ENCODE assay signal across 8 mouse cellular contexts in genomic region chr2:122377215-122377674, GRCm38 (mm10). TPM values are rescaled to one million over a fixed set of nuclear protein-coding genes. Genes with fewer than 3 reads are reported as not detected.
A peak's percentile ranks its signal among the peaks of the same experiment; 100 is the strongest.
DNase-seq lines count a peak whose midpoint lies in the region; ATAC-seq and TF ChIP-seq lines count a peak whose summit lies in the region.

No protein-coding gene starts in this region.

- under 1% methylated on average over 28 of the region's 28 CpGs for WGBS in heart, embryonic 15.5 days
- under 1% methylated on average over 28 of the region's 28 CpGs for WGBS in liver, embryonic 14.5 days (ENCODE audit: insufficient replicate concordance)
- WGBS in neural tube, embryonic 11.5 days = under 1% methylated on average over 28 of the region's 28 CpGs
- WGBS in stomach, postnatal 0 days = under 1% methylated on average over 28 of the region's 28 CpGs

- no peaks in the 10 kb centered on the region for H3K9me3 ChIP-seq in heart, embryonic 15.5 days (replicated peaks)
- H3K9me3 ChIP-seq in liver, embryonic 14.5 days (ENCODE audit: control insufficient read depth, low read length) = no peaks in the 10 kb centered on the region
- H3K9me3 ChIP-seq in neural tube, embryonic 11.5 days (ENCODE audit: control insufficient read depth, low read length) = no peaks in the 10 kb centered on the region
- no peaks in the 10 kb centered on the region for H3K9me3 ChIP-seq in stomach, postnatal 0 days (ENCODE audit: control insufficient read depth, low read length)

- H3K36me3 ChIP-seq in heart, embryonic 15.5 days = no peaks in the 10 kb centered on the region
- no peaks in the 10 kb centered on the region for H3K36me3 ChIP-seq in liver, embryonic 14.5 days (replicated peaks; ENCODE audit: control insufficient read depth, insufficient read depth, low read depth)
- no peaks in the 10 kb centered on the region for H3K36me3 ChIP-seq in neural tube, embryonic 11.5 days (ENCODE audit: control insufficient read depth, insufficient read depth, low read length)
- H3K36me3 ChIP-seq in stomach, postnatal 0 days (ENCODE audit: control insufficient read depth, insufficient read depth, low read length) = no peaks in the 10 kb centered on the region

- H3K9ac ChIP-seq in heart, embryonic 15.5 days = peak overlapping the region; percentile 67
- H3K9ac ChIP-seq in liver, embryonic 14.5 days (replicated peaks) = peak overlapping the region; percentile 88
- H3K9ac ChIP-seq in neural tube, embryonic 11.5 days (ENCODE audit: low read length) = peak overlapping the region; percentile 79
- peak overlapping the region; percentile 63 for H3K9ac ChIP-seq in stomach, postnatal 0 days (ENCODE audit: low read length)

- peak overlapping the region; percentile 81; the same call in 1 of the 2 replicates for H3K27ac ChIP-seq in brown adipose tissue, adult 24 weeks (replicated peaks; ENCODE audit: low read depth, low read length)
- H3K27ac ChIP-seq in heart, embryonic 15.5 days = peak overlapping the region; percentile 92
- peak overlapping the region; percentile 75 for H3K27ac ChIP-seq in liver, embryonic 14.5 days
- peak overlapping the region; percentile 75; the same call in 1 of the 2 replicates for H3K27ac ChIP-seq in neural tube, embryonic 11.5 days (ENCODE audit: low read depth, low read length)
- peak overlapping the region; percentile 88 for H3K27ac ChIP-seq in stomach, postnatal 0 days (replicated peaks)

- DNase-seq in CD4-positive, CD25-positive, alpha-beta regulatory T cell, adult 2 months (ENCODE audit: low read depth, low spot score) = peak; percentile 98
- DNase-seq in fibroblast of lung, adult 2 months (ENCODE audit: low read depth) = peak; percentile 88
- peak; percentile 98 to 99 for DNase-seq in kidney, postnatal 25 days
- DNase-seq in liver, embryonic 14.5 days (ENCODE audit: low read depth in 3 of 3, low spot score in 3 of 3) = peak; percentile 93 to 94 (median 94)
- peak; percentile 95 for DNase-seq in neural tube, embryonic 11.5 days (ENCODE audit: low spot score)
- peak; percentile 95 for DNase-seq in stomach, postnatal 0 days (ENCODE audit: low spot score)

- peak overlapping the region; percentile 77 for H3K4me3 ChIP-seq in brown adipose tissue, adult 24 weeks (ENCODE audit: insufficient read depth, low read depth, low read length)
- H3K4me3 ChIP-seq in heart, embryonic 15.5 days = peak overlapping the region; percentile 73
- H3K4me3 ChIP-seq in liver, embryonic 14.5 days (ENCODE audit: insufficient read depth in 1 of 2, low read depth in 2 of 2, low read length in 2 of 2) = peak overlapping the region; percentile 79 to 100
- H3K4me3 ChIP-seq in neural tube, embryonic 11.5 days (ENCODE audit: low read depth, low read length) = peak overlapping the region; percentile 63
- peak overlapping the region; percentile 58 for H3K4me3 ChIP-seq in stomach, postnatal 0 days (ENCODE audit: low read depth, low read length)

- peaks cover 12% of the 10 kb centered on the region for H3K4me1 ChIP-seq in brown adipose tissue, adult 24 weeks (ENCODE audit: control insufficient read depth, insufficient read depth, insufficient read length, low read length)
- peaks cover 12% of the 10 kb centered on the region for H3K4me1 ChIP-seq in heart, embryonic 15.5 days (replicated peaks)
- H3K4me1 ChIP-seq in liver, embryonic 14.5 days (replicated peaks; ENCODE audit: control insufficient read depth in 2 of 2, insufficient read depth in 2 of 2, low read length in 1 of 2) = peaks cover 2 to 12% of the 10 kb centered on the region in 2 experiments; a peak in 3 of 4 replicates
- no peaks in the 10 kb centered on the region; the same call in 1 of the 2 replicates for H3K4me1 ChIP-seq in neural tube, embryonic 11.5 days (ENCODE audit: control insufficient read depth, insufficient read depth, low read length)
- H3K4me1 ChIP-seq in stomach, postnatal 0 days (replicated peaks; ENCODE audit: control insufficient read depth, insufficient read depth) = no peaks in the 10 kb centered on the region

- peak; percentile 88 for ATAC-seq in heart, embryonic 15.5 days (replicated peaks; ENCODE audit: insufficient number of reproducible peaks, insufficient read depth, low FRiP score, low read depth)
- ATAC-seq in liver, embryonic 14.5 days (ENCODE audit: insufficient read depth) = peak; percentile 85
- ATAC-seq in neural tube, embryonic 11.5 days (ENCODE audit: insufficient read depth, low FRiP score, low TSS enrichment) = peak; percentile 86
- ATAC-seq in stomach, postnatal 0 days (ENCODE audit: low FRiP score, low TSS enrichment) = peak; percentile 90

- H3K4me2 ChIP-seq in heart, embryonic 15.5 days = peak overlapping the region; percentile 60
- H3K4me2 ChIP-seq in liver, embryonic 14.5 days (ENCODE audit: low read depth) = peak overlapping the region; percentile 87
- H3K4me2 ChIP-seq in neural tube, embryonic 11.5 days (ENCODE audit: low read depth) = peak overlapping the region; percentile 45
- H3K4me2 ChIP-seq in stomach, postnatal 0 days (replicated peaks; ENCODE audit: low read depth) = peak overlapping the region; percentile 49

- H3K27me3 ChIP-seq in heart, embryonic 15.5 days = no peaks in the 10 kb centered on the region
- no peaks in the 10 kb centered on the region for H3K27me3 ChIP-seq in liver, embryonic 14.5 days (ENCODE audit: control insufficient read depth, insufficient read depth, low read length)
- no peaks in the 10 kb centered on the region for H3K27me3 ChIP-seq in neural tube, embryonic 11.5 days (ENCODE audit: control insufficient read depth, insufficient read depth, low read length)
- no peaks in the 10 kb centered on the region for H3K27me3 ChIP-seq in stomach, postnatal 0 days (ENCODE audit: control insufficient read depth, insufficient read depth, low read length)

- no peak for TF ChIP-seq CTCF in liver, embryonic 14.5 days (IDR thresholded peaks at IDR 0.05; ENCODE audit: low read depth)
- no peak for TF ChIP-seq CTCF in stomach, postnatal 0 days (IDR thresholded peaks at IDR 0.05; ENCODE audit: low read depth)

- TF ChIP-seq EP300 in liver, embryonic 14.5 days (IDR thresholded peaks at IDR 0.05; ENCODE audit: low read depth) = 0 out of 2 replicates have a peak, but pooled peaks have one; percentile 7
- TF ChIP-seq EP300 in stomach, postnatal 0 days (optimal IDR thresholded peaks at IDR 0.05) = no peak

RNA-seq across cellular contexts. Expression of gene Shf, which starts 8.3 kb away (rescaled TPM):
- polyA plus RNA-seq in brown adipose tissue, adult 24 weeks (2012; ENCODE audit: insufficient read depth, insufficient read length, missing spikeins) = 3.1 and 4.5 TPM in 2 replicates
- polyA plus RNA-seq in heart, embryonic 15.5 days (2015; fragmentation: Nextera tagmentation; extraction: Ambion mirVana) = 2.0 and 2.7 TPM in 2 replicates
- polyA plus RNA-seq in liver, embryonic 14.5 days (2012; rRNA removed) = 4.4 and 7.1 TPM in 2 replicates
- 1.6 and 1.8 TPM in 2 replicates for polyA plus RNA-seq in liver, embryonic 14.5 days (2014; fragmentation: Nextera tagmentation; extraction: Ambion mirVana)
- polyA plus RNA-seq in neural tube, embryonic 11.5 days (2014; fragmentation: Nextera tagmentation; extraction: Ambion mirVana) = 12.9 and 13.8 TPM in 2 replicates
- 1.6 and 1.7 TPM in 2 replicates for polyA plus RNA-seq in stomach, postnatal 0 days (2015; fragmentation: Nextera tagmentation; extraction: Ambion mirVana)

RNA-seq across cellular contexts. Expression of gene Slc28a2, which starts 49.0 kb away (rescaled TPM):
- polyA plus RNA-seq in brown adipose tissue, adult 24 weeks (2012; ENCODE audit: insufficient read depth, insufficient read length, missing spikeins) = 6.6 and 15.1 TPM in 2 replicates
- polyA plus RNA-seq in heart, embryonic 15.5 days (2015; fragmentation: Nextera tagmentation; extraction: Ambion mirVana) = 1.4 and 1.6 TPM in 2 replicates
- polyA plus RNA-seq in liver, embryonic 14.5 days (2012; rRNA removed) = 0.31 and 0.45 TPM in 2 replicates
- 0.77 and 0.86 TPM in 2 replicates for polyA plus RNA-seq in liver, embryonic 14.5 days (2014; fragmentation: Nextera tagmentation; extraction: Ambion mirVana)
- polyA plus RNA-seq in neural tube, embryonic 11.5 days (2014; fragmentation: Nextera tagmentation; extraction: Ambion mirVana) = 0.13 TPM in 1 of 2 replicates, not detected in the other
- 10.6 and 12.9 TPM in 2 replicates for polyA plus RNA-seq in stomach, postnatal 0 days (2015; fragmentation: Nextera tagmentation; extraction: Ambion mirVana)

Comparison
In these comparisons a context has a peak if more than half of its experiments do, and no peak if none do; other contexts are left out.
1. Peak in every context shown above with its lines: DNase-seq, ATAC-seq, H3K4me3 ChIP-seq and H3K27ac ChIP-seq.